Mouse (Mus musculus) C2C12 (cell line): ENCODE measurements around the gene Dmkn.

ENCODE experiments used
- CTCF ChIP-seq: IDR thresholded peaks from one replicate; pipeline ENCODE4 v1.5.1; 2011; ENCODE audit not compliant: control insufficient read depth, insufficient read depth, insufficient read length
- USF1 ChIP-seq: IDR thresholded peaks from one replicate; pipeline ENCODE4 v1.6.1; 2011; ENCODE audit warnings: low read depth, mild to moderate bottlenecking, control low read depth, moderate library complexity

- no peak for TF ChIP-seq CTCF
- no peak for TF ChIP-seq USF1
Measured at GRCm38 (mm10) chr7:30791921-30792320, 28.4 kb downstream of the Dmkn start.
